Mouse (Mus musculus) heart, adult 11 months (tissue): Measurements from ENCODE around the gene Elk1.

Experiments used
- DNase-seq: peaks from one replicate; pipeline ENCODE4 v3.0.0; 2022

The Elk1 gene

DNA sequence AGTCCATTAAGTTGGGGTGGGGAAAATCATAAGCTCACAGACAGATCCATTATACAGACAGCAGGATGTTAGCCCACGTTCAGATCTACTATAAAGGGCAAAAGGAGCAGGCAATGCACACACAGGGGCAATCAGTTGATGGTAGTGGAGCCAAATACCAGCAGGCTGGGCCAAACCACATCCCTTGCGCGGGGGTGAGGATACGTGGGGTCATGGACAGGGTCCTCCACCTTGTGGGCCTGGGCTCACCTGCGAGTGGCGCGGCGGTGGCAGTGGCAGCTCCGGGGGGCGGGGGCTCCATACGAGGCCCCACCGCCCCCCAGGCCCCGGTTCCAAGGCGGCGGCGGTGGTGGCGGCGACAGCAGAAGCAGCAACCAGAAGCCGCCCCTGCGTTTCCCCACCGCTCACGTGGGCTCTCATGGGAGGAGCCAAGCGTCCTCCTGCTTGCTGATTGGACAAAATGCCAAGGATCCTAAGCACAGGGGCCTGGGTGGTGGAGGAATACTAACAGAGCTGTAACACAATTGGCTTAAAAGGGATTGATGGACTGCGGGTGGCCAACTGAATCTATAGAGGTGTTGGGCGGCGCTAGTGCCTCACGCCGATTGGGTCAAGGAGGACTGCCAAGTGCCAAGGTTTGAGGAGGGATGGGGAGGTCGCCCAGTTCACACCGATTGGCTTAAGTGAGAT is at the start of gene Elk1:
TSS of gene Elk1 (minus strand) at position 418 of the 690 bp plus-strand sequence.
- peak; percentile 99 for DNase-seq

DNA sequence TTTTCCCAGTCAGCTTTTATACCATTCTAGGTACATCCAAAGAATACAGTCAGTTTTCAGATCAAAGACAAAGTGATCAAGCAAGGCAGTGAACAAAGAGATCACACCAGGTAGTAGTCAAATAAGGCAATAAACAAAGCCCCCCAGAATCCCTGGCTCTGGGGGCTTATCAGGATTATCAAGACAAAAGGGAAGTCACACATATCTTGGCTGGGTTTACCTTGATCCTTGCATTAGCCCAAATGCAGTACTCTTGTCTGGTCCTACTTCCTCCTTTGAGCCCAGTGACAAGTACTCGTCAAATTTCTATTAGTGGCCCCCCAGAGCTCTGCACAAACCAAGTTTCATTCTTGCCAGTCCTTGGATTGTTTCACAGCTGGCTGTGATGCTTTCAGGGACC is 30.5 kb upstream of the Elk1 start:
- DNase-seq = no peak

DNA sequence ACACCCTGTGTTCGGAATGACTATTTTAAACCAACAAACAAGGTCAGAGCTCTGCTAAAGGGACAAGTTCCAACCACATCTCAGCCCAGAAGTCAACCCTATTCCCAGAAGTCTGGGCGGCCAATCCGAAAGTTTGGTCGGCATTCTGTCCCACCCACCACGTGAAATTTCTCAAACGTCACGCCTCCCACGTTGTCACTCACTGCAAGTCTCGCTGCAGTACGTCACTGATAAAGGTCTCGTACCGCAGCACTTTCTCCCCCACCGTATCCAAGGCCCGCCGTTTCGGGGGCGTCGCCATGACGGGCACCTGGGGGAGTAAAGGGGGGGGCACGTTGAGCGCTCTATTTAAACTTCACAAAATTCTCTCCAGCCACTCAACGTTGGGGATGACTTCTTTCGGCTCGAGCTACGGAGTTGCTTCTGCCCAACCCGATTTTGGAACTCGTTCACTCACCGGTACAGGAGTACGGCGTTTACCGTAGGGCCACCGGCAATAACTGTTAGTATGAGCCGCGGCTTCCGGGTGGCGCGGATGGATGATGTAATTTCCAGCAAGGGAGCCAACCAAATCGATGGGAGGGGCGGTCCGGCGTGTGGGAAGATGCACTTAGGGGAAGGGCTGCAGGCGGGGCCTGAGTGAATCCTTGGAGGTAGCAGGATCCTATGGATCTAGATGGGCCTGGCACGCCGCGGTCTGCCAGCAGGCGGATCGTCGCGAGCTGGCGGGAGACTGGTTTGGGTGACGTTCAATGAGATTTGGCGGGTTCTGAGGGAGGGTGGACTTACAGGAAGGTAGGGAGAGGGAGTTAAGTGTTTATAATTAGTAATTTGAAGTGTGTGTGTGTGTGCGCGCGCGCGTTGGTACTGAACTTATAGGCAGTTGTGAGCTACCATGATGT is 11.3 kb upstream of the Elk1 start, which contains the start of gene Uxt:
TSS of gene Uxt (minus strand) at position 541 of the 902 bp plus-strand sequence.
- DNase-seq = peak; percentile 99

DNA sequence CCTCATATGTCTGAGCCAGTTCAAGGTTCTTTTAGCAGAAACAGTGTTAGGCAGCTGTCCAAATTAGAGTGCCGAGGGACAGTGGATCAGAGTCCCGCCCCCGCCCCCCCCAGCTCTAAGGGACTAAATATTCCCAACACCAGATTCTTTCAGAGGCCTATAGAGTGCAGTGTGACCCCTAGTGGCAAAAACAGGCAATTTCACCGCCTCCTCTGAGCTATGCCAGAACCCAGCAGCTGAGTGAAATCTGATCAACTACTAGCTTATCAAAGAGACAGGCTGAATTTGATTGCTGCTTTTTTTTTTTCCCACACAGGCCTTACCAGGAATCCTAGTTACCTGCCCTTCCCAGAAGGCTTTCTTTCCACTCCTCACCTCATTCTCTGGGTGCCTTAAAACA is 4.4 kb downstream of the Elk1 start:
- DNase-seq = no peak

DNA sequence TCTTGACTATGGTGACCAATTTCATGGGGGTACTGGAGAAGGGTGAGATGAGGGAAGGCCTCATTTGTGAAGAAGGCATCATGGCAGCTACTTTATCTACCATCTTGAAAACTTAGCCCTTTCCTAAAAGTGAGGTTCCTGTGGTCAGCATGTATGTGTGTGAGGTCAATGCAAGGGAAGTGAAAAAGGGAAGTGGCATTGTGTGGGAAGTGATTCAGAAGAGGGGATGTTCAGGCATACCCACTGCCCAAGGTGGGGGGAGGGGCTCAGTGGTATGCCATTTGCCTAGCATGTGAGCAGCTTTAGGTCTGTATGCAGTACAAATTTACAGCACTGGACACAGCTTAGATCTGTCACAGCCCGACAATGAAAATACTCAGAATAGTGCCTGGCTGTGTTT is 18.4 kb downstream of the Elk1 start:
- peak; percentile 95 for DNase-seq

DNA sequence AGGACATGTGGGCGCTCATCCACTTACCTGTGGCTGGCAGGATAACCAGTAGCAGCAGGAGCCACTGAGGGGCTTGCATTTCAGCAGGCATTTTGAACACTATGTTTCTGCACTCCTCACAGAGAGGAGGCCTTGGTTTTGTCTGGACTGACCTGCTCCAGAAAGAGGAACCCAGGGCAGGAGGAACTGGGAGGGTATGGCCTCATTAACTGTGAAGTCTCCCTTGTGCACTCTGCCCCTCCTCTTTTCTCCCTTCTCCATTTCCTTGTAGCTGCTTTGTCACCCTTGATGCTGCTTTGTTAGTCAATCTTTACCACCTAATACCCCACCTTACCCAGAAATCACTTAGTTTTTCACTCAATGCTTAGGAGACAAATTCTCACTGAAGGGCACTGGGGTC is 19.0 kb downstream of the Elk1 start, which contains the start of gene Cfp:
TSS of gene Cfp (minus strand) at position 192 of the 400 bp plus-strand sequence.
- no peak for DNase-seq

DNA sequence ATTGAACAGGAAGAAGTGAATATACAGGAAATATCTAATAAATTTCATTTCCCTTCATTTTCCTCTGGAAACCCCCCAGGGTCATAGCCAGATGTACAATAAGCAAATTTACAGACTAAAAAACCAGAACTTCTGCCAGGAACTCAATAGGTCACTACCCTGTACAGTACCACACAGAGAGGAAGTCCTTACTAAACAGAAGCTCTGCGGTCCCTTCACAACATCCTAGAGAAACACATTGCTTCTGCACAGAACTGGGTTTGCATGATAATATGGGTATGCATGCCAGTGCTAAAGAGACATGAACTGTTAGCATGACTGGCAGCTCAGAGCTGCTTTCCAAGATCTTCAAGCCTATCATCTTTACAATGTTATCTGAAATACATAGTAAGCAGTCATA is 20.5 kb downstream of the Elk1 start:
- DNase-seq = no peak

DNA sequence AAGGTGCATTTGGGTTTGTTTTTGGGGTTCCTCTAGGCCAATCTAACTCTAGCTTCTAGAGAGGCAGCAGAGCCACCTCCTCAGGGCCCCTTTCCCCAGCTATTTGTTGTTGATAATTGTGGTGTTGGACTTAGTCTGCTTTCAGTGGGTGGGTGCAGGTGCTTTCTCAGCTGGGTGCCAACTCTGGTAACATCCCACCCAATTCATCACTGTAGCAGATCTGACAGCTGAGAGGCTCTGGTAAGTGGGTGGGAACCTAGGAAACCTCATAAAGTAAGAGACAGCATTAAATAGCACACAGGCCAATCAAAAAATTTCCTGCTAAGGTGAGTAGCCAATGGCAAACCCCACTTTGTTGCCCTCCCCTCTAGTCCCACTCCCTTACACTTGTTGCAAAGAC is 25.4 kb downstream of the Elk1 start:
- DNase-seq = peak; percentile 37

DNA sequence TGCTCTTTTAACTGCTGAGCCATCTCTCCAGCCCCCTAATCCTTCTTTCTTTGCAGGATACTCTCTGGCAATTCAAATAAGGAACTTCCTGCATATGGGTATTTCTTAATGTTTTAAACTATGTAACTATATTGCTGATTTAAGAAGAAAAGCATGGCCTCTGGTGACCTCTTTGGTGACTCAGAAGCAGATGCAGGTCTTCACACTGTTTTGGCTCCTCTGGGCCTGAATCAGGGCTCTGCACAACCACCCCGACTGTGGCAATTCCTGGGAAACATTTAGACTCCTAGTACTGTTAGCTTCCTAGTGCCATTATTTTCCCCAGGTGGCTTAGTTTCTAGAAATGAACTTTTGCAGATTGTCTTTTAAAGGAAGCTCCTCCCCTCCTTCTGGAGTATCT is 26.9 kb downstream of the Elk1 start:
- peak; percentile 55 for DNase-seq

DNA sequence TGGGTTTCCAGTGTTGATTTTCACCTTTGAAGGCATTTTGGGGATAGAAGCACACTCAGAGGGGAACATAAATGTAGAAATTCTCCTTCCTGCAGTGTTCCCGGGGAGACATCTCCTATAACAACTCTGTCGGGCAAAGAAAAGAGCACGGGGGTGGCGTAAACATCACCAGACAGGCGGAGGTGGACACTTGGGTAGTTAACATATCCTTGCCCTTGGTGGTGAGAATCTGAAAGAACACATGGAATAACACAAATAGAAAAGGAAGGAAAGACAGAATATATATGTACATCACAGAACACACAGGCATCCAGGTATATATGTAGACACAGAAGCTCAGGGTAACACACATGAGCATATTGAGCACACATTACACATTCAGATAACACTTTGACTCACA is 29.0 kb downstream of the Elk1 start:
- DNase-seq = peak; percentile 46

DNA sequence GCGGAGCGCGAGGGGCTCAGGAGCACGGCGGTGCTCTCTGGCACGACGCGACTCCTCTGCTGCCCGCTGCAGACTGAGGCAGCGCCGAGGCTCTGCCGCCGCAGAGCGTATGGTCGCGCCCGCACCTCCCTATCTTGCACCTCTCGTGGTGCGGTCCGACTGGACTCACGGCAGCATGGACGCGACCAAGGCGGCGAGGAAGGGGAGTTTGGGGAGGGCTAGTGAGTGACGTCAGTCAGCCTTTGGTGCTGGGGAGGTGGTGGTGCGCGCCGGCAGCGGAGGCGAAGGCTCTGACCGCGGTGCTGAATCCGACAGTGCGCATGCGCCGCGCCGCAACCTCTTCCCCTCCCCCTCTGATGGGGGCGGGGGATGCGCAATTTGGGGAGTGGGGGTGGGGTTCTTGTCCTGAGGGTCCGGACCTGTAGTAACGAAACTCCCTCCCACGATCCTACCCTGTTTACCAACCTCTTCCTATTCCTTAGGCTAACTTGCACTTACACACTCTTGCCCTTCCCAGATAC is 29.5 kb downstream of the Elk1 start, which contains the start of gene Syn1:
TSS of gene Syn1 (minus strand) at position 161 of the 521 bp plus-strand sequence.
- peak; percentile 96 for DNase-seq

DNA sequence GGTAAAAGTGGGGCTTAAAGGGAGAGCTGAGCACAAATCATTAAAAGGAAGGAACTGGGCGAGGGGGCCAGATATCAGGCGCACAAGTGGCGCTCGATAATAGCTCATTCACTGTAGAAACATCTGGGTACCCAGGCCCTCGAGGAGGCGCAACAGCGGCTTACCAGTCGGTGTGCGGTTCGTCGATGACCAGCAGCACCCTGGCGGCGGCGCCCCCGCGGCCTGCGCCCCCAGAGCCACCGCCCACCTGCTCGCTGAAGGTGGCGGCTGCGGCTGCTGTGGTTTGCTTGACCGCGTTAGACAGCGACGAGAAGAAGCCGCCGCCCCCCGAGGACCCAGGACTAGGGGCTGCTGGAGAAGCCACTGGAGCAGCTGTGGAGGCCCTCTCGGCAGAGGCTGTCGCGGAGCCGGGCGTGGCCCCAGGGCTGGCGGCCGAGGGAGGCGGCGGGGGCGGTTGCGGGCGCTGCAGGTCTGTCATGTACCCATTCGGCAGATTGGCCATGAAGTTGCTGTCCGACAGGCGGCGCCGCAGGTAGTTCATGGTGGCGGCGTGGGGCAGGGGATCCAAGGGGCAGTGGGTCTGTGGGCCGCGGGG is 30.1 kb downstream of the Elk1 start:
- no peak for DNase-seq

DNA sequence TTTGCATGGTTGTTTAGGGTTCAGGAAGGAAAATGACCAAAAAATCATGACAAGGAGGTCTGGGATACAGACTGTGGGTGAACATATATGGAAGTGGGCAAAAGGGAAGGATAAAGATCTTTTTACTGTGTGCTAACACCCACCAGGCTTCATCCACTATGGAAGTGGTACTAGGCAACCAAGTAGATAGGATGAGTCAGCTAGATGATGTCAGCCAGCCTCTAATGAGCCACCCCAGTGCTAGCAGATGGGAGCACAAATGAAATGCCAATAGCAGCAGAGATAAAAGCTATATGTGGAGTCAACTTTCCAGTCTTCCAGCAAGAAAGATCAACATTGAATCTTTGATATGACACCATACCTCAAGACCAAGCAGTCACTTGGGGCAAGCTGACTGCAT is 35.3 kb downstream of the Elk1 start:
- no peak for DNase-seq

DNA sequence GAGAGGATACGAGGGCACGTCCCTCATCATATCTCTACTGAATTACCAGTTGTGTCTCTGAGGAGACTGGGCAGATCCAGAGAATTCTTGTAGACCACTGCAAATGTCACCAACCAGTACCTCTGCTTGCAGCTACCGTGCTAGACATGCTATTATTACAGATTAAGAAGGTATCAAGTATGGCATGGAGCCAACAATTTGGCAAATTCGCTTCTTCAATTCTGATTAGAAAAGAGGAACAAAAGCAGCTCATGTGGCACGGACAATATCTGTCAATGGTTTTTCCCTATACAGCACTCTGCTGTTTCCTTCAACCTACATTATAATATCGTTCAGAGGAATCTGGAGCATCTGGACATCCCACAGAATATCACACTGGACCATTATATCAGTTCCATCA is 36.7 kb downstream of the Elk1 start:
- DNase-seq = no peak

DNA sequence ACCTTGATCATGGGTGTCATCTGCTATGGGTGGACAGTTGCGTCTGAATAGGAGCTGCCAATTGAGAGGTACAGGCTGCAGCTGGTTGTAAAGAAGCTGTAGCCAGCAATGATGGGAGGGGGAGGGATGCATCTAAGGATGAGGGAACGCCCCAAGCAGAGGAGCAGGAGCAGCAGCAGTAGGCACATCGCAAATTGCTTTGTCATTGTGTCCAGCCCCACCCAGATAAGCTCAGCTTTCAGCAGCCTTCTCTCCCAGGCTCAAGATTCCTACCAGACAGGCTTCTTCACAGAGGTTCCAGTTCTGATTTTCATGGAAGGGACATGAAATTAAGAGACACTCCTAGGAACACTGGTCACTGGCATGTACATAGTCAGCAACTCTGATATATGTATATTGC is 40.3 kb downstream of the Elk1 start:
- no peak for DNase-seq
